17 mouse cellular contexts compared by ENCODE assay signal in the genomic region with DNA sequence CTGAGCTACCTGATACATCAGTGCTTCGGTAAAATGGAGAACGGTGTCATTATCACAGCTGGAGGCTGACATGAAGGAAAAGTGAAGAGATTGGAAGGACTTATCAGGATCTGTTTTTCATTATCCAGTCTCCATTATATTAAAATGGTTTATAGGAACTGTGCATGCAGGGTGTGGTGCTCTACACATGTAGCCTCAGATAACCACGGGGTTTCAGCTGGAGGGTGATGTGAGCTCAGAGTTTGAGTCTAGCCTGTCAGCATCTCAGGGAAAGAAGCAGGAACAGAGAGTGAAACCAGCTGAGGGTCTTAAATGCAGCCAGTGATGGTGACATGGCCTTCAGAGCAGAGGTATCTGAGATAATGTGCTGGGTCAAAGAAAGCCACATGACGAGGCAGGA.
"Had no signal": no experiment of that assay in that cellular context is flagged by ENCODE, and none has a peak within 500 bp of the region (broad histone marks: within the 10 kb centered on the region; RNA-seq: fewer than 3 reads in every experiment).

No protein-coding gene starts in this region.

- H3K9me3 ChIP-seq: lung, embryonic 15.5 days; midbrain, embryonic 13.5 days; stomach, embryonic 15.5 days had no signal

- H3K4me1 ChIP-seq: lung, embryonic 15.5 days; midbrain, embryonic 13.5 days; stomach, embryonic 15.5 days had no signal

- H3K9ac ChIP-seq: lung, embryonic 15.5 days; midbrain, embryonic 13.5 days; stomach, embryonic 15.5 days had no signal

- ATAC-seq: inflammation-experienced regulatory T-cells, adult 6 months; midbrain, embryonic 13.5 days; midbrain, embryonic 16.5 days had no signal

- H3K27me3 ChIP-seq: lung, embryonic 15.5 days; midbrain, embryonic 13.5 days; stomach, embryonic 15.5 days had no signal

- H3K27ac ChIP-seq: kidney, postnatal 0 days; layer of hippocampus, adult 2 months; lung, embryonic 15.5 days; midbrain, embryonic 13.5 days; stomach, embryonic 15.5 days had no signal

- H3K36me3 ChIP-seq: stomach, embryonic 15.5 days had no signal

- DNase-seq: kidney, adult 2 months; kidney, postnatal 25 days; layer of hippocampus, adult 9-11 months; lung, adult 18-20 months; lung, postnatal 10 days; lung, postnatal 36 days; right cerebral cortex, adult 18-20 months; right cerebral cortex, postnatal 25 days; spleen, adult 18-20 months; thymus, postnatal 25 days had no signal

- H3K4me3 ChIP-seq: layer of hippocampus, adult 2 months; lung, embryonic 15.5 days; midbrain, embryonic 13.5 days; stomach, embryonic 15.5 days had no signal

- H3K4me2 ChIP-seq: lung, embryonic 15.5 days; midbrain, embryonic 13.5 days; stomach, embryonic 15.5 days had no signal
